ENCODE assay signal across 18 mouse cellular contexts in genomic region chr3:102250873-102251272, GRCm38 (mm10). TPM values are rescaled to one million over a fixed set of nuclear protein-coding genes. Genes with fewer than 3 reads are reported as not detected.
"Had no signal": no experiment of that assay in that cellular context is flagged by ENCODE, and none has a peak within 500 bp of the region (broad histone marks: within the 10 kb centered on the region; RNA-seq: fewer than 3 reads in every experiment).

No protein-coding gene starts in this region.

- H3K9ac ChIP-seq: neural tube, embryonic 12.5 days; neural tube, embryonic 13.5 days; neural tube, embryonic 15.5 days; stomach, embryonic 15.5 days had no signal

- H3K4me1 ChIP-seq: neural tube, embryonic 12.5 days; neural tube, embryonic 13.5 days; neural tube, embryonic 15.5 days; stomach, embryonic 15.5 days had no signal

- H3K4me2 ChIP-seq: neural tube, embryonic 12.5 days; neural tube, embryonic 13.5 days; neural tube, embryonic 15.5 days; stomach, embryonic 15.5 days had no signal

- H3K36me3 ChIP-seq: neural tube, embryonic 12.5 days; neural tube, embryonic 13.5 days; neural tube, embryonic 15.5 days; stomach, embryonic 15.5 days had no signal

- H3K27me3 ChIP-seq: neural tube, embryonic 12.5 days; neural tube, embryonic 13.5 days; neural tube, embryonic 15.5 days; stomach, embryonic 15.5 days had no signal

- H3K9me3 ChIP-seq: neural tube, embryonic 12.5 days; neural tube, embryonic 13.5 days; neural tube, embryonic 15.5 days; stomach, embryonic 15.5 days had no signal

- H3K27ac ChIP-seq: neural tube, embryonic 12.5 days; neural tube, embryonic 13.5 days; neural tube, embryonic 15.5 days; stomach, embryonic 15.5 days; stomach, postnatal 0 days had no signal

- DNase-seq: retina, postnatal 1 day; right cerebral cortex, adult 18-20 months; right cerebral cortex, postnatal 14 days; right cerebral cortex, postnatal 25 days; right cerebral cortex, postnatal 4 days; spleen, adult 18-20 months; thymus, adult 18-20 months; thymus, adult 2 months; thymus, postnatal 14 days; thymus, postnatal 25 days; thymus, postnatal 36 days; thymus, postnatal 4 days had no signal

- H3K4me3 ChIP-seq: neural tube, embryonic 12.5 days; neural tube, embryonic 13.5 days; neural tube, embryonic 15.5 days; stomach, embryonic 15.5 days had no signal

RNA-seq across cellular contexts. Expression of gene Vangl1, which starts 46.4 kb away (rescaled TPM):
- total RNA-seq: neutrophil, adult 5-6 weeks had no signal
